Mouse (Mus musculus): ENCODE data around the gene Dapp1.
"Not testable (repeated sequence)": the region's sequence is repeated elsewhere in the genome, so short reads cannot be mapped to it uniquely, and the experiment has no call there.

Dapp1 gene

DNA sequence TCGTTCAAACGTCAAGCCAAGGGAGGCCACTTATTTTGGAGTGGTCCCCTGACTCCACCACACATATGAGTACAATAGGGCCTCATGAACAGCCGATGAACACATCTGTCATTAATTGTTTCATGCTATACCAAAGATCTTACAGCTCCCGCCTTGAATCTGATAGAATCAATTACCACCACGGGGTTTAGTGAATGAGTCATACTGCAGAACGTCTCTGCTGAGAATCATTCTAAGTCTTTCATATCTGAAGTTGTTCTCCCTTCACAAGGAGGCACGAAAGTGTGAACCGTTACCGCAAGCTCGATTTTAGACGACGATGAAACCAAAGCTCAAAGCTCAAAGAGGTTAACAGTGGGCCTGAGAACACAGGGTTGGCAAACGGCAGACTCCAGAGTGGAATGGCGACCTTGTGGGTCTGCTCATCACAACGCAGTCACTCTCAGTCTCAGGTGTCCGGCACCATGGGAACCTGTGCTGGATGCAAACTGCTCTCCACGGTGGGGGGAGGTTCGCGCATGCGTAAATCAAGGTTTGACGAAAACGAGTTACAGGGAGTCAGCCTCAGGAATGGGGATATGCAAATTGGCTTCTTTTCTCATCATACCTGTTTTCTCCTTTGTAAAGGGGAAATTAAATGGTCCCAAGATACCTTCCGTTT, 27.0 kb downstream of the Dapp1 start:
- peak; percentile 95 for DNase-seq (ENCODE audit: low read depth, low spot score)

DNA sequence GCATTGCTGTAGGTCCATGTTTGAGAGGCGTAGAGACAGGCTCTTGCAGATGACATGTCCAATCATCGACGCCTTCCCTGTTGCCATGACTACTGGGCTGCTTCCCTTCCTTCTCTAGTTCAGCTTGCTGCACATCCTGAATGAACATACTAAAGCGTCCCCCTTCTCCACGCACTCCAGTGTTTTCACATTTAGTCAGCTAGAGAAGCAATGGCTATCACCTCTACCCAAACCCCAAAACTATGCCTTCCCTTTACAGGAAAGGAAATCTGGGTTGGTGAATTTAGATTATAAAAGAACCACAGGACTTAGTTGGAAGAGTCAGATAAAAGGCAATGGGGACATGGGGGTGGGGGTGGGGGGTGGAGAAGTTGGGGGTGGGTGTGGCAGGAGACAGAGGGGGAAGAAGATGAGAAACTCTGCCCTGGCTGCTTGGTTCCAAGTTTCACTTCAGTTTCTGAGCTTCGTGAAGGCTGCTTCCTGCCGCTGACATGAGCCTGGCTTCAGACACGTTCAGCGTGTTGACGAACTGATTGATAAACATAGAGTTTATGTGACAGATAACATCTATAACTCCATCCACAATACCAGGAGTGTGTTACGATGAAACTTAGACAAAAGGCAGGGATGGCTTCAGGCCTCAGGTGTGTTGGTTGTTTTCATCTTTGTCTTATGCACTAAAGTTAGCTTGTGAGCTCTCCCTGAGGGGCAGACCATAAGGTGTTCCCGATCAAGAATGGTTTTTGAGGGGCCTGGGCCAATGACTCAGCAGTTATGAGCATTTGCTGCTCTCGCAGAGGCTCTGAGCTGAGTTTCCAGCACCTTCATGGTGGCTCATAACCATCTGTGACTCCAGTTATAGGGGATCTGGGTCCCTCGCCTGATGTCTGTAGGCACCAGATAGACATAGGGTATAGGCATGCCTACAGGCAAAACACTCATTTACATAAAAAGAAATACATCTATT, 28.1 kb downstream of the Dapp1 start:
- peak; percentile 70 for DNase-seq (ENCODE audit: low read depth, low spot score)

DNA sequence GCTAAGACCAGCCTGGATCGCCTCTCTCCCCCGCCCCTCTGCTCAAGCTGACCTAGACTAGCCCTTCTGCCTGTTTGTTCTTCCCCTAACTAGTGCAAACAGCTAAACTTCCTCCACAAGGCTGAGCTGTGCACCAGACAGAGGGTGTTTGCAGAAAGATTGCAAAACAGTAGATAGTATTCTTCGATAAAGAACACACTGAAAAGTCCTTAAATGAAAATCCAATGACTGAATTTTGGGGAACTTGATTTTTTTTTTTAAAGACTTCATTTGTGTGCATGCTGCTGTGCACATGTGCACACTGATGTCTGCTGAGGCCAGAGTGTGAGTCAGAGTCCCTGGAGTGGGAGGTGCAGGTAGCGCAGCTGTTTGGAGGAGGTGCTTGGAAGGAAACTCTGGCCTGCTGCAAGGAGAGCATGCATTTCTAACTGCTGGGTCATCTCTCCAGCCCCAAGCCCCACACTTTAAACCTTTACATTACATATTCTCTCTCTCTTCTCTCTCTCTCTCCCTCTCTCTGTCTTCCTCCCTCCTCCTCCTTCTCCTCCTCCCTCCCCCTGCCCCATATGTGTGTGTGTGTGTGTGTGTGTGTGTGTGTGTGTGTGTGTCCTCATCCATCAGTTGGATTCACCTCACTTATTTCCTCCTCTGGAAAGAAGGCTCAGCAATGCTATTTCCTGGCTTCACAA, 29.0 kb downstream of the Dapp1 start:
- DNase-seq (ENCODE audit: low read depth, low spot score), result peak; percentile 33

DNA sequence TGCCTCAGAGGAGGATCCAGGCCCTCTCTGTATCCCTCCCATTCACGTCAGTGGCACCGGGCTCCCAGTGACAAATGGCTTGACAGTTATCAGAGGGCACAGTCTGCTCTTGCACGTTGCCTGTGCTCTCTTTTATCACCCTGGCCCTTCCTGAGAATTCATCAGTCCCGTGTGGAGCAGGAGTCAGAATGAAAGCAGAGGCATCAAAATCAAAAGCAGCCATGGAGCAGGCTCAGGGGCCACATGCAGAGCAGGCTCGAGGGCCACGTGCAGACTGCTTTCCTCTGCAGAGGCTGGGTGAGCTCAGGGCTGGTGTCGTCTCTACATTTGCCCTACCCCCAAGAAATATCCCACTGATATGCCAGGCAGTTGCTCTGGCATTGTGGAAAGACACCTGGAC, 29.5 kb downstream of the Dapp1 start:
- DNase-seq (ENCODE audit: low read depth, low spot score), result no peak

DNA sequence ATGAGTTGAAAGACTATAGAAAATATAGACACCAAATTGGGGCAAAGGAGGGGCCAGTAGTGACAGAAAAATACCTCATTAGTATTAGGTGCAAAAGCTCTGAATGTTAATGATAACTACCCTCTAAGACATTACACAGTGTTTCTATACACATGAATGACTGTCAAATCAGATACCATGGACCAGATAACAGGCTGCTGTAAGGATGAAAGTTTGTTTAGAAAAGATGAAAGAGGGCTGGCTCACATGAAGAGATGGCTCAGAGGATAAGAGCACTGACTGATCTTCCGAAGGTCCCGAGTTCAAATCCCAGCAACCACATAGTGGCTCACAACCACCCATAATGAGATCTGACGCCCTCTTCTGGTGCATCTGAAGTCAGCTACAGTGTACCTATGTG, 30.0 kb downstream of the Dapp1 start:
- DNase-seq (ENCODE audit: low read depth, low spot score), result not testable (repeated sequence)

DNA sequence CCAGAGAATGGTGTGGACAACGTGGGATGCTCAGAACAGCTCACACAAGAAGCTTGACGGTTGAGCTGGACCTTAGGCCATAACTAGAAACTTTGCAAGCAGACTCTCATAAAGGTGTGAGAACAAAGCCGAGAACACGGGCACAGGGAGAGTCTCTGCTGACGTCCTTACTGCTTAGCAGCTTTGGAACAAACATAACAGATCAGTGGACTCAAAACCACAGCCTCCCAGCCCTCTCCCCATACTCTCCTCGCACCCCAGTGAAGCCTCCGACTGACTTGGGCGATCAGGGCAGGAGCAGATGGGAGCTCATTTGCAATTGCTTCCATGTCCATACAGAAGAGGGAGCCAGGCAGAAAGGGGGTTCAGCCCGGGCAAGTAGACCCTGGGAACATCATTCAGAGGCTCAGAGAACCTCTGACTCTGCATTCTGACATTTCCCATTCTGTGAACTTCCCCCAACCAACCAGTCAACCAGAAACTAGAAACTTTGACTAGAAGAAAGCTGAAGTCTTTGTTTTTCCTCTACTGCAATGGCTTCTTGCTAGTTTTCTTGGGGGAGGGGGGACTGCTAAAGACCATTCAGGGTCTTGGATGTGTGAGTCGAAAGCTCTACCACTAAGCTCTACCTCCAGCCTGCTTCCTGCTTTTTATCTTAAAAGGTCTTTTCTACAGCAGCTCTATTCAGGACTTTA, 31.0 kb downstream of the Dapp1 start:
- DNase-seq (ENCODE audit: low read depth, low spot score), result no peak

DNA sequence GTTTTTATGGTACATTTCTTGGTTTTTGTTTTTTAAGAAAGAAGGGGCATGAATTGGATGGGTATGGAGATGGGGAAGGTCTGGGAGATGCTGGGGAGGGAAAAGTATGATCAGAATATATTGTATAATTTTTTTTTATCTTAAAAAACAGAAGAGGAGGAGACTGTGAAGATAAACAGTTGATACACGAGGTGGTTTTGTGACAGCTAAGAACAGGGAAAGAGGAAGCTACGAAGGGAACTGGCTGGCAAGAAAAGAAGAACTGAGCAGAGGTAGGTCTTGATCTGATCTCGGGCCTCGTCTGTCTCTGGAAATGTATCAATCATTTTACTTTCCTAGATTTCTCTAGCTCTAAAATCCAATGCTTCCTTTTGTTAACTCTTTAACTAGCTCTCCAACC, 33.8 kb downstream of the Dapp1 start:
- DNase-seq (ENCODE audit: low read depth, low spot score), result no peak

DNA sequence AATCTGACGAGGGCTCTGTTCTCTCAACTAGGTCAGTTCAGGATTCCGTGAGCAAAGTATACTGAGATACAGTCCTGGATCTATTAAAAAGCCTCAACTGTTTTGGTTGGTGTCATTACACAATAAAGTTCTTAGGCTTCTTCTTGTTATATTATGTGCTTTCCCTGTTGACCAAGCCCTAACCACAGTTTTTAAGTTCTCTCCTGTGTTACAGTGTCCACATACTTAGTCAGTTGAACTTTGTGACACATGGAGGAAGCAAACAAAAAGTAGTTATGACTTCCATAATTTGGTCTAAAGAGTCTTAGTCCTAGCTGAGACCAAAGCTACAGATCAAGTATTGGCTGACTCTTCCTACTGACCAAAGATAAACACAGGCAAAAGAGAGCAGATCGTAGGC, 34.5 kb downstream of the Dapp1 start:
- no peak for DNase-seq (ENCODE audit: low read depth, low spot score)

DNA sequence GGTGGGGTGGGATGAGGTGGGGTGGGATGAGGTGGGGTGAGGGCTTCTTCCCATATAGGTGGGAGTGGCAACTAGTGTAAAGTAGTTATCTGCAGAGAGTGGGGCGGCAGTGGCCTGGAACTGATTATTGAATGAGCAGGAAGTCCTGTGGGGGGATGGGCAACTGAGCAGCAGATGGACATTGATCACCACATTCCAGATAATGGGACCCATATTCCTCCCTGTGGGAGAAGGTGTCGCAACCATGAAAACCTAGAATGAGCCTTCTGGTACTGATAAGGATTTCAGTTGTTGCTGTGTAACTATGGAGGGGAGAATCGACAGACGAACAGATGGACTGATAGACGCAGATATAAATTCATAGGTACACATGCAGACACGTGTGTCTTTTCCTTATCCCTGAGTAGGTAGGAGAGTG, 37.6 kb downstream of the Dapp1 start:
- DNase-seq (ENCODE audit: low read depth, low spot score), result no peak

DNA sequence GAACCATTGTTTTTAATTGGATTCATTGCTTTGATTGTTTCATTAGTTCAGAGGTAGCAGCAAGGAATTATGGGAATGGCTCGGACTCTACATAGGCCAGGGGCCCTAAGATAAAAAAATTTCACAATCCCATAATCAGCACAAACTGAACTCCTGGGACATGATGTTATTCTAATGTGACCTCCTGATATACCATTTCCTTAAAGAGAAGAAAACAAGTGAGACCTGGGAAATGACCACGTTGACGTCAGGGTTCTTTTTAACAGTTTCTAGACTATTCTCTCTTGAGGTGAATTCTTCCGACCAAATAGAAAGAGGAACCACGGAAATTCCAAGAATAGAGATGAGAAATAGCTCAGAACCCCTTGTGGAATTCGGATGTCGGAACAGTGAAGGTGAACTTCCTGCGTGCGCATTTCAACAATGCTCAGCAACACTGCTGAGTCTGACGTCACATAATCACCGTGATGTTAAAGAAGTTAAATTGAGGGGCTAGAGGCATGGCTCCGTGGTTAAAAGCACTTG, 39.2 kb downstream of the Dapp1 start:
- no peak for DNase-seq (ENCODE audit: low read depth, low spot score)

DNA sequence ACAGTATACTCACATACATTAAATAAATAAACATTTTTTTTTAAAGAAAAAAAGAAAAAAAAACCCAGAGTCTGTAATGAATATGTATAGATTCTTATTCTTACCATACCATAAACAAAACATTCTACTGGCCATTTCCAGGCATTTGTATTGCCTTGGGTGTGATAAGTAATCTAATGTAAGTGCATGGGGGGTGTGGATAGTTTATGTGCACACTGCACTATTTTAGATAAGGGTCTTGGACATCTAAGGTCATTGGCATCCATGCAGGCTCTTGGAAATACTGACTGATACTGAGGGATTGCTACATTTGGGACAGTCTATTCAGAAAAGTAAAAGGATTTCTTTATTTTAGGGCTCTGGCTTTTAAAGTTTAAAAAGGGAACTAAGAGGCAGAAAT, 39.8 kb downstream of the Dapp1 start:
- no peak for DNase-seq (ENCODE audit: low read depth, low spot score)

DNA sequence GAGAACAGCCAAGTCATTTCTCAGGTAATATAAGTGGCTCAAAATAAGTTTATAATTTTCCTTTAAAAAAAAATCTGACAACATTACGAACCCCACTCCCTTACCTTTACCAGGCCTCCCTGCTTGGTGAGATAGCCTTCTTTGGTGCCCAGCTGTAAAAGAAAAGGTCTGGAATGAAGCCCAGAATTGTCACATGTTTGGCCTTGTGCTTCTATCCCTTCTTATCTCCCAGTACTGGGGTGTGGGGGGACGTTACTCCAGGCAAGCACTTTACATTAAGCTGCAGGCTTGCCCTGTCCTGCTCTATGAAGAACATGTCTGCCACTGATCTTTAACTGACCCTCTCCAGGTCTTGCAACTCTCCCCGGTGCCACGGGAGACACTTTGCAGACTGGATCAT, 40.6 kb downstream of the Dapp1 start:
- no peak for DNase-seq (ENCODE audit: low read depth, low spot score)

DNA sequence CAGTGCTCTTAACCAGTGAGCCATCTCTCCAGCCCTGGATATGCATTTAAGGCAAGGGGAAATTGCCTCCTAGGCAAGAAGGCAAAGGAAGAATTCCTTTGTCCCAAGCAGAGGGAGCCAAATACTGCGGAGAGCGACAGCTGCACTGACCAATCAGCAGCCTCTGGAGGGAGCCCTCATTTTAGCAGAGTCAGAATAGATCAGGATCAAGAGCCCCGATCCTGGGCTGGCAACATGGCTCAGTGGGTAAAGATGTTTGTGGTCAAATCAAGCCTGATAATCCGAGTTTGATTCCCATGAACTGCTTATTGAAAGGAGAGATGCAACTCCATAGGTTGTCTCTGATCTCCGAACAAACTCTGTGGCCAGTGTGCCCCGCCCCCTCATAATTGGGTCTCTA, 42.7 kb downstream of the Dapp1 start:
- peak; percentile 93 for DNase-seq (ENCODE audit: low read depth, low spot score)

DNA sequence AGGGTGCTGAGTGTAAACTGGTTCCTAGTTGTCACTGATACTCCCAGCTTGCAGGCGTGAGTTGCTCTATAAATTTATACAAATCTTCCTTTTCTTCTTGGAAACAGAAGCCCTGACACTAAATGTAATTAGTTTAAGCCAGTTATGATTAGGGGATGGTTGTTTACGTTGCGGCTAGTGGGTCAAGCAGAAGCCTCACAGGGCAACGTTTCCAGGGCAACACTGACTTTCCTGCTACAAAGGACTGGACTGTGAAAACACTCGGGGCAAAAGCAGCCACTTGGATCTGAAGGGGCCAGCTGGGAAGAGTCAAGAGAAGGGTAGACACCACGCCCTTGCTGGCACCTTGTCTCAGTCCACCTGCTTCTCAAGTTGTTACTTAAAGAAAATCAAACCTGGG, 44.8 kb downstream of the Dapp1 start:
- no peak for DNase-seq (ENCODE audit: low read depth, low spot score)

DNA sequence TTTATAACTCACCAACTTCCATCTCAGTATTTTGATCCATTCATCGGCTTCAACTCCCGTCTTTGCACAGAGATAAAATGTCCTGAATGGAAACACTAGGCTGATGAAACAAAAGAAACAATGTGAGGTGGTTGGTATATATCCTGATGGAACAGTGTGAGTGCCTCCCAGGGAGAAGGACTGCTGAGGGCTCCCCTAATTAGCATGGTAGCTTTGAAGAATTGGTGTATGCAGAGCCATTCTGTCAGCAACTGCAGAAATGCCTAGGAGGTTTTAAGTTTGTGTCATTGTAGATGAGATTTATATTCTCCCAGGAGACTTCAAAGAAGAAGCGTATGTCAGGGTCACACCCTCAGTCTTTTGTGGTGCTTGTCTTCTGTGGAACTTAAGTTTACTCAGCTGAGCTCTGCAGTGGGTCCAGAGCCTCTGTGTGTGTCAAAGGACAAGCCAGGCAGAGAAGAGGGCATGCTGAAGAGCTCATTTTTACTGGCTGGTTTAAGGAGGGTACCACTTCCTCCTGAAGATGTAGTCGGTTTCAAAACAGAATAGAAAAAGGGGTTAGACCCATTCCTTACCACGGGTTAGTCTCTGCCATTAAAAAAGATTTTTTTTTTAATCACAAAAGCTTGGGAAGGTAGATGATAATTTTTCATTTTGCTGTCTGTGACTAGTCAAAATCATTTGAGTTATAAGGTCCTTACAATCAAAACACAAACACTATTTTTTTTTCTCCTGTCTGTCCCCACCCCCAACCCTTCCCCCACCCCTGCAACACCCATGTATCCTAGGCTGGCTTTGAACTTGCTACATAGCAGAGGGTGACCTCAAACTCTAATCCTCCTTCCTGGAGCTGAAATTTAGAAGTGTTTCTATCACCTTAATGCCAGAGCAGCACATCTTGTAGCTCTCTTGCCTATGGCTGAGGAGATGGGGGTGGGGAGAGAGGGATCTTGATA, 45.5 kb downstream of the Dapp1 start:
- no peak for DNase-seq (ENCODE audit: low read depth, low spot score)

DNA sequence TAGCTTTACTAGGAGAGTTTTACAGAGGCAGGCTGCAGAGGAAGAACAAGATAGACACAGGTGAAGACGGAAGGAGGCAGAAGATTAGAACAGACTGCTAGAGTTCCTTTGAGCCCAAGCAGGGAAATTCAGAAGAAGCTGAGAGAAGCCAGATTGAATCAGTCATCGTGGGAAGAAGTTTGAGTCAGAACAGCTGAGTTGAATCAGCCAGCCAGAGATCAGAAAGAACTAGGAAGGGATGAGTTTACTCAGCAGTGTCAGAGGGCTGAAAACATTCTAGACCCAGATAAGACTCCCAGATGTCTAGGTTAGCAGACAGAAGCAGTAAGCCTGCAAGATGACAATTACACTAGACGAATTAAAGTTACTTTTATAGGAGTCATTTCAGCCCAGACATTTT, 47.4 kb downstream of the Dapp1 start:
- DNase-seq (ENCODE audit: low read depth, low spot score), result no peak

DNA sequence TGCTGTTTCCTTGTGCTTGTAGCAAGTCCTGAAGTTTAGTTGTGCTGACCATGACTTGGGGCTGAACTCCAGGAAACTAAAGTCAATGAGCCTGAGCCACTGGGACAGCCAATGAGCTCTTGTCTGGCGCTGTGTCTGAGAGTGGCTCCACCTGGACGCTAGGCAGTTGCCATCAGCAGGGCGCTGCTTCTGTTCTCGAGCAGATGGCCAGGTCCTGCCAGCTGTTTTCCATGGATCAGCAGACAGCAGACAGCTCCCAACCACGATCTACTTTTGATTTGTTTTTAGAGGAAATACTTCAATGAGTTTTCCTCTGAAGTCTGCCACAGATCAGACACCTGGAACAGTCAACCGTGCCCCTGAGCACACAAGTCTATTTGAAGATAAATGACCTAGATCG, 48.6 kb downstream of the Dapp1 start:
- no peak for DNase-seq (ENCODE audit: low read depth, low spot score)

DNA sequence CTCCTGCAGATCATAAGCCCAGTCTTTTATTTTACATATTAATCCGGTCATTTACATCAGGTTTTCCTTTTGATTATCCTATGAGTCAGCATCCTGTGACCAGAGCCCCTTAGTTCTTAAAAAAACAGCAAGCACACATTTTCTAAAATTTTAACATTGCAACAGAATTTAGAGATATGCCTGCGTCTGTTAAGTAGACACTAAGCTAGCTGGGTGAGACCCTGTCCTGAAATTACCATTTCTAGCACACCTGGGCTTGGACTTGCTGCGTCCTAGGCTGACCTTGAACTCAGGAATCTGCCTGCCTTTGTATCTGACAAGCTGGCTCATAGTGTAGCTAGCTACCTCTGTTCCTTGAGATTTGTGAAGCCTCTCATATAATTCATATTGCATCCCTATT, 51.4 kb downstream of the Dapp1 start:
- DNase-seq (ENCODE audit: low read depth, low spot score), result no peak

DNA sequence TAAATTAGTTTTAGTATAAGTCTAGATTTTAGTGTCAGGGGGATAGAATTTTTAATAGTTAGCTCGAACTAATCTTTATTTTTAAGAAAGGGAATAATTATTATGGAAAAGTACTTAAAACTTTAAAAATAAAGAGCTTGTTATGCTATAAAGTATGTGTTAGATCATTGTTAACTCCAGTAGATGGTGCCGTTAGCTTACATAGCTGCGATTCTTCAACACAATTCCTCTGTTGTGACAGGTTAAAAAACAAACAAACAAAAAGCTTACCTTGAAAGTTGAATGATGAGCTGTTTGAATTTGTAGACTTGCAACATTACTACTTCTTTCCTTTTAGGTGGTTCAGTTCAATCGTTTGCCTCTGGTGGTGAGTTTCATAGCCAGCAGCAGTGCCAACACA, 54.3 kb downstream of the Dapp1 start:
- no peak for DNase-seq (ENCODE audit: low read depth, low spot score)

DNA sequence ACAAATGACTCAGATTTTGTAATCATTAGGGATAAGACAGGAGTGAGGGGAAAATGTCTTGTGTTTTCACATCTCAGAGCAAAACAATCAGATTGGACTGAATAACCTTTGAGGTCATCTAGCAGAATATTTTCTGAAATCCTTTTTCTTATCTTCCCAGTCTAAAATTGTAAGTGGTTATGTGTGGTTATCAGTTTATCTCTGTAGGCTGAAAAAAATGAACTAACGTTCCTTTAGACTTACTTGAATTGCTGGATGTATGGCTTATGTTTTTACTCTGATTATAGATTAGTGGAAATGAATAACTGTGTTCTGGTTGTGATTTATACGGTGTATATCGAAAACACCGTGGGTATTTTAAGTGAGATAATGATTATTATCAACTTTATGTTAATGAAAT, 60.8 kb downstream of the Dapp1 start:
- no peak for DNase-seq (ENCODE audit: low read depth, low spot score)

DNA sequence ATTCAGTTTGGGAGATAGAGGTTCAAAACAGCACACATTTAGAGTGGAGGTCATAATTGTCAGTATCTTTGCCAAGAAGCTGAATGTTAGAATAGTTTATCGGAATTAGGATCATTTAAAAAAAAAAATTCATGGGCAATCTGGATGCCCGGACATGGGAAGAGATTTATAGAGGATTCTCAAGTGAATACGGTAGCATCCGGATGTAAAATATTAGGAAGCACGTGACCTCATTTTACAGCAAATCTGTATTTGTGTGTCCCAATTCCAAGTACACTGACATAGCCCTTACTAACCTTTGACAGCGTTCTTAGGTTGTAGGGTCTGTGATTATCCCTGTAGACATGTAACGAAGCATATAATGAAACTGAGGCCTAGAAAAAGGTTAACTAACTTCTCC, 61.9 kb downstream of the Dapp1 start:
- DNase-seq (ENCODE audit: low read depth, low spot score), result no peak
